Mouse (Mus musculus): ENCODE measurements around the gene Itpkb.

DNA sequence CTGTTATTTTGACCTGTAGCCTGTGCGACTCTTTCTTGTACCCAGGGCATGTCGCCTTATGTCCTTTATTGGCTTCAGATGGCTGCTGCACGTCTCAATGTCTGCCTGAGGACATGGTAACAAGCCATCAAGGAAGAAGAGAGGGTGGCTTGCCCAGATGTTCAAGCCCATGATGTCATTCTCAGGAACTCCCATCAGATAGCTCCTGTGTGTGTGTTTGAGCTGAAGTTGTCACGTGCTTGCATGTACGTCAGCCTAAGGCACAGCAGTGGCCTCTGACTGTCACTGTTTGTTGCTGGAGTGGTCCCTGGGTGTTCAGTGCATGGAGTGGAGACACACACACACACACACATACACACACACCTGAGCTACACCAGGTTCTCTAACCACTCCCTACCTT, 29.0 kb downstream of the Itpkb start:
- TF ChIP-seq CTCF (IDR thresholded peaks at IDR 0.05; ENCODE audit: borderline replicate concordance, extremely low read depth, insufficient read depth, insufficient read length) (no peak), POLR2A (IDR thresholded peaks at IDR 0.05; ENCODE audit: borderline replicate concordance, extremely low read depth, insufficient read depth, insufficient read length, poor library complexity, severe bottlenecking) (no peak)
